Mouse (Mus musculus): ENCODE measurements around the gene Dok5.
A peak's percentile ranks its signal among the peaks of the same experiment; 100 is the strongest.

Dok5 gene

GRCm38 (mm10) chr2:170858640-170859039 lies 127.0 kb downstream of the Dok5 start:
- DNase-seq (ENCODE audit: low spot score in 2 of 2), result no peak

GRCm38 (mm10) chr2:170860576-170860975 lies 129.0 kb downstream of the Dok5 start:
- no peak for DNase-seq (ENCODE audit: low spot score in 2 of 2)

GRCm38 (mm10) chr2:170862799-170863198 lies 131.2 kb downstream of the Dok5 start:
- no peak for DNase-seq (ENCODE audit: low spot score in 2 of 2)

GRCm38 (mm10) chr2:170863201-170863600 lies 131.6 kb downstream of the Dok5 start:
- DNase-seq (ENCODE audit: low spot score in 2 of 2), result no peak

- DNase-seq (ENCODE audit: low spot score in 2 of 2), result no peak
These were observed 132.4 kb downstream of the Dok5 start for GRCm38 (mm10) chr2:170864043-170864442.

- DNase-seq (ENCODE audit: low spot score in 2 of 2), result no peak
These were observed 133.2 kb downstream of the Dok5 start for GRCm38 (mm10) chr2:170864820-170865219.

GRCm38 (mm10) chr2:170870566-170870965 lies 139.0 kb downstream of the Dok5 start:
- DNase-seq (ENCODE audit: low spot score in 2 of 2), result no peak

GRCm38 (mm10) chr2:170871469-170871868 lies 139.9 kb downstream of the Dok5 start:
- DNase-seq (ENCODE audit: low spot score in 2 of 2), result no peak

GRCm38 (mm10) chr2:170873382-170873781 lies 141.8 kb downstream of the Dok5 start:
- DNase-seq (ENCODE audit: low spot score in 2 of 2), result peak; percentile 51 to 84

GRCm38 (mm10) chr2:170877515-170877914 lies 145.9 kb downstream of the Dok5 start:
- peak; percentile 63 to 85 for DNase-seq (ENCODE audit: low spot score in 2 of 2)

GRCm38 (mm10) chr2:170877936-170878335 lies 146.3 kb downstream of the Dok5 start:
- no peak for DNase-seq (ENCODE audit: low spot score in 2 of 2)

- peak in 1 of 2 experiments; percentile 44 for DNase-seq (ENCODE audit: low spot score in 2 of 2)
These were observed 152.7 kb downstream of the Dok5 start for GRCm38 (mm10) chr2:170884209-170884801.

- DNase-seq (ENCODE audit: low spot score in 2 of 2), result peak in 1 of 2 experiments; percentile 51
These were observed 156.4 kb downstream of the Dok5 start for GRCm38 (mm10) chr2:170887984-170888383.

- DNase-seq (ENCODE audit: low spot score in 2 of 2), result peak in 1 of 2 experiments; percentile 34
These were observed 163.5 kb downstream of the Dok5 start for GRCm38 (mm10) chr2:170895096-170895495.

GRCm38 (mm10) chr2:170902204-170903028 lies 170.8 kb downstream of the Dok5 start:
- DNase-seq (ENCODE audit: low spot score in 2 of 2), result no peak

- no peak for DNase-seq (ENCODE audit: low spot score in 2 of 2)
These were observed 171.4 kb downstream of the Dok5 start for GRCm38 (mm10) chr2:170903029-170903306.

- DNase-seq (ENCODE audit: low spot score in 2 of 2), result no peak
These were observed 171.8 kb downstream of the Dok5 start for GRCm38 (mm10) chr2:170903367-170903766.

GRCm38 (mm10) chr2:170912589-170913223 lies 181.1 kb downstream of the Dok5 start:
- no peak for DNase-seq (ENCODE audit: low spot score in 2 of 2)

- DNase-seq (ENCODE audit: low spot score in 2 of 2), result no peak
These were observed 182.3 kb downstream of the Dok5 start for GRCm38 (mm10) chr2:170913863-170914262.

- DNase-seq (ENCODE audit: low spot score in 2 of 2), result no peak
These were observed 184.0 kb downstream of the Dok5 start for GRCm38 (mm10) chr2:170915646-170916045.

- DNase-seq (ENCODE audit: low spot score in 2 of 2), result no peak
These were observed 190.7 kb downstream of the Dok5 start for GRCm38 (mm10) chr2:170922260-170922659.

- DNase-seq (ENCODE audit: low spot score in 2 of 2), result peak in 1 of 2 experiments; percentile 4
These were observed 192.5 kb downstream of the Dok5 start for GRCm38 (mm10) chr2:170924131-170924530.

GRCm38 (mm10) chr2:170926237-170926636 lies 194.6 kb downstream of the Dok5 start:
- DNase-seq (ENCODE audit: low spot score in 2 of 2), result no peak
